Mouse (Mus musculus): Measurements from ENCODE around the gene Cxcl17. TPM values are rescaled to one million over a fixed set of nuclear protein-coding genes. Genes with fewer than 3 reads are reported as not detected.

The Cxcl17 gene
- polyA plus RNA-seq, 1 experiment from 2014 or later, result not detected

- Histone ChIP-seq H3K4me3 (ENCODE audit: low read depth, low read length) (no peak overlapping the region), H3K36me3 (ENCODE audit: control insufficient read depth, insufficient read depth, low read length) (no peaks in the 10 kb centered on the region), H3K27ac (ENCODE audit: low read depth, low read length) (no peak overlapping the region), H3K4me2 (no peak overlapping the region), H3K4me1 (ENCODE audit: control insufficient read depth, insufficient read depth, low read length) (no peaks in the 10 kb centered on the region), H3K27me3 (ENCODE audit: control insufficient read depth, insufficient read depth, low read length) (no peaks in the 10 kb centered on the region), H3K9ac (ENCODE audit: low read depth, low read length) (no peak overlapping the region), H3K9me3 (replicated peaks; ENCODE audit: control insufficient read depth, low read length) (no peaks in the 10 kb centered on the region)
- WGBS (ENCODE audit: insufficient replicate concordance), result 86% methylated on average over 2 of the region's 2 CpGs
- no peak for ATAC-seq (replicated peaks; ENCODE audit: insufficient number of reproducible peaks, low FRiP score, low TSS enrichment)
Observed at GRCm38 (mm10) chr7:25436704-25437103, 24.0 kb upstream of the Cxcl17 start.

DNA sequence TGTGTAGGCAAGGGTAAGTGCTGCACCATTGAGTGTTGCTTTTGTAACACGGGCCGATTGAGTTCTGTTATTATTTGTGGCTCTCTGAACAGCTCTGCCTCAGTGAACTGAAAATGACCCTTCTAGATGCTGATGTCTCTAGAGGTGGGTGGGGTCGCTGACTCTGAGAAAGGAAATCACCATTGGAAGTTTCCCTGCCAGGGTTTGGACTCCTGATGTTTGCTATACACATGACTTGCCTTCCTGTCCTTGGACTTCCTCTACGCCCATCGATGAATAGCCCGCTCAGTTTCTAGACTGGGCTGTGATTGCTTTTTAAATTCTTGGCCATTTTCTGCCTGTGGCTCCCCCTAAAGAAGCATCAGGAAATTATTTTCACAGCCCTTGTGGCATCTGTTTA lies 23.5 kb upstream of the Cxcl17 start:
- Histone ChIP-seq H3K27ac (ENCODE audit: low read depth, low read length) (no peak overlapping the region), H3K36me3 (ENCODE audit: control insufficient read depth, insufficient read depth, low read length) (no peaks in the 10 kb centered on the region)
- ATAC-seq (replicated peaks; ENCODE audit: insufficient number of reproducible peaks, low FRiP score, low TSS enrichment), result no peak

DNA sequence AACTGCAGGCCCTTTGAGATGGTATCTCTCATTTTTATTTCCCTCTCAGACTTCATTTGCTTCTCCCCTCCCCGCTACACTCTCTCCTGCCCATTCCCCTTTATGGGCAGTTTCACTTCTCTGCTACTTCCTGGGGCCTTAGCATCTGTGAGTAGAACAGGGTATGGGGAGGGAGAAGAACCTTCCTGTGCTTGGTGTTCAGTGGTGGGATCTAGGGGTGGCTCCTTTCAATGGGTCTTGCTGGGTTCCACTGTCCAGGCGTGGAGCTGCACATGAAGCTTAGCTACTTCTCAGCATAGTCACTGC lies 22.8 kb upstream of the Cxcl17 start:
- no peak for ATAC-seq (replicated peaks; ENCODE audit: insufficient number of reproducible peaks, low FRiP score, low TSS enrichment)
- Histone ChIP-seq H3K4me3 (ENCODE audit: low read depth, low read length) (no peak overlapping the region), H3K9me3 (replicated peaks; ENCODE audit: control insufficient read depth, low read length) (no peaks in the 10 kb centered on the region), H3K27ac (ENCODE audit: low read depth, low read length) (no peak overlapping the region), H3K9ac (ENCODE audit: low read depth, low read length) (no peak overlapping the region), H3K27me3 (ENCODE audit: control insufficient read depth, insufficient read depth, low read length) (no peaks in the 10 kb centered on the region), H3K4me1 (ENCODE audit: control insufficient read depth, insufficient read depth, low read length) (no peaks in the 10 kb centered on the region), H3K36me3 (ENCODE audit: control insufficient read depth, insufficient read depth, low read length) (no peaks in the 10 kb centered on the region), H3K4me2 (no peak overlapping the region)
- WGBS (ENCODE audit: insufficient replicate concordance), result 79% methylated on average over 2 of the region's 2 CpGs

More for the DNA sequence above, 23.5 kb upstream of the Cxcl17 start:
- Histone ChIP-seq H3K27me3 (ENCODE audit: control insufficient read depth, insufficient read depth, low read length) (no peaks in the 10 kb centered on the region), H3K9me3 (replicated peaks; ENCODE audit: control insufficient read depth, low read length) (no peaks in the 10 kb centered on the region), H3K4me3 (ENCODE audit: low read depth, low read length) (no peak overlapping the region), H3K9ac (ENCODE audit: low read depth, low read length) (no peak overlapping the region), H3K4me2 (no peak overlapping the region), H3K4me1 (ENCODE audit: control insufficient read depth, insufficient read depth, low read length) (no peaks in the 10 kb centered on the region)
- WGBS (ENCODE audit: insufficient replicate concordance), result 80% methylated on average over 6 of the region's 6 CpGs

DNA sequence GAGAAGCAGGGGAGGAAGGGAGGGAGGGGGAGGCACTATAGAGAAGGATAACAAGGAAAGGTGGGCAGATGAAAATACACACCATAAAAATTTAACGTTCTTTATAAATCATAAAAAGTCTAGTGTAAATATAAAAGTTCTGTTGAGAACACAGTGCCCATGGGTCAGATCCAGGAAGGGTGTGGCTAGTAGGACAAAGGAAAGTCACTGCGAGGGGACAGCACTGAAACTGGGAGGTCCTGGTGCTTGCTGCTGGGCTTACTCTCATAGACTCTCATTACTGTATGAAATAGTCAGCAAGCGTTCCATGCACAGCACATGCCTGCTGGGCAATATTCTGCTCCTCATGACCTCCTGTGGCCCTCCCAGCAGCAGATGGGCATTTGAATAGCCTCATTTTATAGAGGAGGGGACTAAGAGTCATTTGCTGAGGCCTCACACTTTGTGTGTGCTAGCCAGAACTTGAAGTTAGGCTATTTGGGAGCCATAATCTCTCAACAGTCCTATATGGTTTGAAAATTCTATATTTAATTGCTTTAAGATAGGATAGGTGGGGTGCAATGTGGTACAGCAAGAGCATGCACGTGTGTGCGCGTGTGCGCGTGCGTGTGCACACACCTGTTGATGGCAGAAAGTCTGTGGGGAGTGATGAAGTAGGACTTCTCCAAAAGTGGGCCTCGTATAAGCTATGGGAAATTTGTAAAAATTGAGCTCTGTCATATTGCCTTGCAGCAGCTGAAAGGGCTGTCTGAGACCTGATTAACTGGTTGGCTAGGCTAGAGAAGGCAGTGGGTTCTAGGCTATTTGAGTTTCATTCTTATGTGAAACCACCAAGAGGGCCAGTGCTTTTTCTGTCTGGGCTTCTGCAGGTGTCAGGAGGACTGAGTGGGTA lies 22.2 kb upstream of the Cxcl17 start:
- no peak overlapping the region for H3K4me2 ChIP-seq
- H3K9ac ChIP-seq (ENCODE audit: low read depth, low read length), result no peak overlapping the region
- ATAC-seq (replicated peaks; ENCODE audit: insufficient number of reproducible peaks, low FRiP score, low TSS enrichment), result no peak
- H3K4me1 ChIP-seq (ENCODE audit: control insufficient read depth, insufficient read depth, low read length), result no peaks in the 10 kb centered on the region
- 83% methylated on average over 10 of the region's 10 CpGs for WGBS (ENCODE audit: insufficient replicate concordance)
- H3K9me3 ChIP-seq (replicated peaks; ENCODE audit: control insufficient read depth, low read length), result no peaks in the 10 kb centered on the region
- H3K36me3 ChIP-seq (ENCODE audit: control insufficient read depth, insufficient read depth, low read length), result no peaks in the 10 kb centered on the region
- H3K27me3 ChIP-seq (ENCODE audit: control insufficient read depth, insufficient read depth, low read length), result no peaks in the 10 kb centered on the region
- H3K27ac ChIP-seq (ENCODE audit: low read depth, low read length), result no peak overlapping the region
- H3K4me3 ChIP-seq (ENCODE audit: low read depth, low read length), result no peak overlapping the region

- no peak for ATAC-seq (replicated peaks; ENCODE audit: insufficient number of reproducible peaks, low FRiP score, low TSS enrichment)
- H3K4me2 ChIP-seq, result no peak overlapping the region
- no peaks in the 10 kb centered on the region for H3K4me1 ChIP-seq (ENCODE audit: control insufficient read depth, insufficient read depth, low read length)
- H3K9me3 ChIP-seq (replicated peaks; ENCODE audit: control insufficient read depth, low read length), result no peaks in the 10 kb centered on the region
- no peaks in the 10 kb centered on the region for H3K27me3 ChIP-seq (ENCODE audit: control insufficient read depth, insufficient read depth, low read length)
- 86% methylated on average over 9 of the region's 9 CpGs for WGBS (ENCODE audit: insufficient replicate concordance)
- H3K4me3 ChIP-seq (ENCODE audit: low read depth, low read length), result no peak overlapping the region
- H3K36me3 ChIP-seq (ENCODE audit: control insufficient read depth, insufficient read depth, low read length), result no peaks in the 10 kb centered on the region
- H3K9ac ChIP-seq (ENCODE audit: low read depth, low read length), result no peak overlapping the region
- H3K27ac ChIP-seq (ENCODE audit: low read depth, low read length), result no peak overlapping the region
Observed at GRCm38 (mm10) chr7:25433781-25434560, 21.3 kb upstream of the Cxcl17 start.

GRCm38 (mm10) chr7:25433007-25433541 lies 20.4 kb upstream of the Cxcl17 start:
- Histone ChIP-seq H3K27me3 (ENCODE audit: control insufficient read depth, insufficient read depth, low read length) (no peaks in the 10 kb centered on the region), H3K9ac (ENCODE audit: low read depth, low read length) (no peak overlapping the region), H3K36me3 (ENCODE audit: control insufficient read depth, insufficient read depth, low read length) (no peaks in the 10 kb centered on the region), H3K4me1 (ENCODE audit: control insufficient read depth, insufficient read depth, low read length) (no peaks in the 10 kb centered on the region), H3K4me3 (ENCODE audit: low read depth, low read length) (no peak overlapping the region), H3K27ac (ENCODE audit: low read depth, low read length) (no peak overlapping the region), H3K9me3 (replicated peaks; ENCODE audit: control insufficient read depth, low read length) (no peaks in the 10 kb centered on the region), H3K4me2 (no peak overlapping the region)
- ATAC-seq (replicated peaks; ENCODE audit: insufficient number of reproducible peaks, low FRiP score, low TSS enrichment), result no peak
- 24% methylated on average over 5 of the region's 5 CpGs for WGBS (ENCODE audit: insufficient replicate concordance)

GRCm38 (mm10) chr7:25432381-25432780 lies 19.7 kb upstream of the Cxcl17 start:
- H3K4me3 ChIP-seq (ENCODE audit: low read depth, low read length), result no peak overlapping the region
- H3K9me3 ChIP-seq (replicated peaks; ENCODE audit: control insufficient read depth, low read length), result no peaks in the 10 kb centered on the region
- H3K27ac ChIP-seq (ENCODE audit: low read depth, low read length), result no peak overlapping the region

DNA sequence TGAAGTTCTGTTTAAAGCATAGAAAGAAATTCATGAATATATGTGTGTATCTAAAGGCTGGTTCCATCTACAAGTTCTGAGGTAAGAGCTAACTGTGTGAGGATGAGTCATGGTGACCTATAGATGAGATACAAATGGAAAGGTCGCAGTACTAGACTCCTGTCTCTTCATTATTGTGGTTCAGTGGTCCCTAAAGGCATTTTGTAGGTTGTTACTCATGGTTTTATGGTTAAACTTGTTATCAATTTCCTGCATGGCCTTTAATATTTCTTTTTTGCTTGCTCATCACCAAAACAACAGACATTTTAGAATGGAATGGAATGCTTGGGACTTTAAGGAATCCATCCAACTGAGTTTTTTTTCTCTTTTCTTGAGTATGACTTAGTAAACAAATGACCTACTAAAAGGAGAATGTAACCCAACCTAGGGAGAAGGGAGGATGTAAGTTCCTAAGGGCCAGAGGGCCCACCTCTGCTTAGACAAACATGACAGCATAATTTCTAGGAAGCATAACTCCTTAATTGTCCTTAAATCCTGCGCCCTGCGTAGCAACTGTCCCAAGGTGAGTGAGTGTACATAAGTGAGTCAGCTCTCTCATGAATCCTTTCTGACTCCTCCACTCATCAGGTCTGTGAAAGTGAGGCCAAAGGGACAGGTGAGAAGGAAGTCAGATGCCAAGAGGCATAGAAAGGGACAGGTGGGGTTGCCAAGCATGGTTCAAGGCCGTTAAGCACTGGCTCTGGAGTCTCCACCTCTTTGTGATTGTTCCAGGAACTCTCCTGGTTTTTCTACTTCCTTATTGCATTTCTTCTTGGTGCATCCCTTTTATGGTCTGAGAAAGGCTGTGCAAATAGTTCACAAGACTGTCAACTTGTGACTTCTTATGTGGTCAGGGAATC lies 17.4 kb upstream of the Cxcl17 start:
- H3K4me1 ChIP-seq (ENCODE audit: control insufficient read depth, insufficient read depth, low read length), result no peaks in the 10 kb centered on the region
- H3K9me3 ChIP-seq (replicated peaks; ENCODE audit: control insufficient read depth, low read length), result no peaks in the 10 kb centered on the region
- H3K27ac ChIP-seq (ENCODE audit: low read depth, low read length), result no peak overlapping the region
- no peak overlapping the region for H3K9ac ChIP-seq (ENCODE audit: low read depth, low read length)
- no peak overlapping the region for H3K4me3 ChIP-seq (ENCODE audit: low read depth, low read length)
- WGBS (ENCODE audit: insufficient replicate concordance), result 71% methylated on average over 4 of the region's 4 CpGs
- no peak overlapping the region for H3K4me2 ChIP-seq
- no peaks in the 10 kb centered on the region for H3K27me3 ChIP-seq (ENCODE audit: control insufficient read depth, insufficient read depth, low read length)
- no peaks in the 10 kb centered on the region for H3K36me3 ChIP-seq (ENCODE audit: control insufficient read depth, insufficient read depth, low read length)
- no peak for ATAC-seq (replicated peaks; ENCODE audit: insufficient number of reproducible peaks, low FRiP score, low TSS enrichment)

More at GRCm38 (mm10) chr7:25432381-25432780, 19.7 kb upstream of the Cxcl17 start:
- no peak overlapping the region for H3K9ac ChIP-seq (ENCODE audit: low read depth, low read length)
- no peaks in the 10 kb centered on the region for H3K27me3 ChIP-seq (ENCODE audit: control insufficient read depth, insufficient read depth, low read length)
- ATAC-seq (replicated peaks; ENCODE audit: insufficient number of reproducible peaks, low FRiP score, low TSS enrichment), result no peak
- H3K4me1 ChIP-seq (ENCODE audit: control insufficient read depth, insufficient read depth, low read length), result no peaks in the 10 kb centered on the region
- H3K4me2 ChIP-seq, result no peak overlapping the region
- WGBS (ENCODE audit: insufficient replicate concordance), result 77% methylated on average over 6 of the region's 6 CpGs
- no peaks in the 10 kb centered on the region for H3K36me3 ChIP-seq (ENCODE audit: control insufficient read depth, insufficient read depth, low read length)
